Mouse (Mus musculus) Muller cell, postnatal 12 days (primary cell): ENCODE measurements at regions not wholly inside any gene's neighbourhood (a gene's known extent, or its start where the extent isn't known, plus 50 kb on each side); places are given as distances from the start of the nearest gene placed in this dataset.
A peak's percentile ranks its signal among the peaks of the same experiment; 100 is the strongest.

ENCODE experiments used
- DNase-seq: peaks from one replicate; pipeline ENCODE4 v3.0.0-alpha.2; 2015; ENCODE audit errors: inconsistent ontology term

DNA sequence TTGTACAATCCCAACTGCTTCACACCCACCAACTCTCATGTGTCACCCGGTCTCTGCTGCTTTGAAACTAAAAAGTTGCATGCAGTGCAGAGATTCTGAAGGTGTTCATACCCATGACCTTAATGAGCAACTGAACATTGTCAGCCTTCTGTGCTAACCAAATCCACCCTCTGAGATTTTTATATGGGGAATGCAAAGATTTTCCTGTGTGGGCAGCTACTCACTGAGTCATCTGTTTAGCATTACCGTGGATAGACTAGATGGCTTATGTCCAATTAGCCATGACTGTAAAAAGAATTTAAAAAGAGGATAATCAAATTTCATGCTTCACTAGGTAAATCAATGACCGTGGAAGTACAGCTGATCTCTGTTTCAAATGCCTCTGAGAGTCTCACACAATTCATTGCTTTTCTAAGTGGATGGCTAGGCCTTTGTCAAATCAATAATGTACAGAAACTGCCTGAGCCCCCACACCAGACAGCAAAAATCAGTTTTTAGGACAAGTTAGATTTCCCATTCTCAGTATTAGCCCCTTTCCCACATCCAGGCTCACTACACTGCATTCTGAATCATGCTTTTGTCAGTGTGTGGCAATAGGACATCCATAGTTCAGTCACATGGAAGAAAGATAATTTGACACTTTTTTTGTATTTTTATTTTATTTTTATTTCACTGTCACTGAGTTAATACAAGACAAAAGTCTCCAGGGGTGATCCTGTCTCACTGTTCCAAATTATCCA lies 781.8 kb upstream of the Ins1 start:
- DNase-seq, result peak; percentile 97
